Mouse (Mus musculus): ENCODE data around the gene Colq. TPM values are rescaled to one million over a fixed set of nuclear protein-coding genes. Genes with fewer than 3 reads are reported as not detected.

The Colq gene
- polyA plus RNA-seq, 1 experiment from 2014 or later = 0.28 TPM

- Histone ChIP-seq H3K27ac (ENCODE audit: low read depth, low read length) (no peak overlapping the region), H3K27me3 (ENCODE audit: control insufficient read depth, insufficient read depth, low read length) (no peaks in the 10 kb centered on the region), H3K9ac (ENCODE audit: low read length) (no peak overlapping the region), H3K4me3 (ENCODE audit: low read depth, low read length) (no peak overlapping the region), H3K36me3 (ENCODE audit: control insufficient read depth, insufficient read depth, low read length) (no peaks in the 10 kb centered on the region), H3K4me1 (ENCODE audit: control insufficient read depth, insufficient read depth, low read length) (no peaks in the 10 kb centered on the region), H3K9me3 (ENCODE audit: control insufficient read depth, low read length) (no peaks in the 10 kb centered on the region), H3K4me2 (ENCODE audit: low read depth) (no peak overlapping the region)
- no peak for ATAC-seq (ENCODE audit: insufficient read depth, low FRiP score, low TSS enrichment)
- 65% methylated on average over 7 of the region's 7 CpGs for WGBS
- DNase-seq (ENCODE audit: low spot score) = no peak
These were observed 22.0 kb downstream of the Colq start for GRCm38 (mm10) chr14:31569151-31569631.

DNA sequence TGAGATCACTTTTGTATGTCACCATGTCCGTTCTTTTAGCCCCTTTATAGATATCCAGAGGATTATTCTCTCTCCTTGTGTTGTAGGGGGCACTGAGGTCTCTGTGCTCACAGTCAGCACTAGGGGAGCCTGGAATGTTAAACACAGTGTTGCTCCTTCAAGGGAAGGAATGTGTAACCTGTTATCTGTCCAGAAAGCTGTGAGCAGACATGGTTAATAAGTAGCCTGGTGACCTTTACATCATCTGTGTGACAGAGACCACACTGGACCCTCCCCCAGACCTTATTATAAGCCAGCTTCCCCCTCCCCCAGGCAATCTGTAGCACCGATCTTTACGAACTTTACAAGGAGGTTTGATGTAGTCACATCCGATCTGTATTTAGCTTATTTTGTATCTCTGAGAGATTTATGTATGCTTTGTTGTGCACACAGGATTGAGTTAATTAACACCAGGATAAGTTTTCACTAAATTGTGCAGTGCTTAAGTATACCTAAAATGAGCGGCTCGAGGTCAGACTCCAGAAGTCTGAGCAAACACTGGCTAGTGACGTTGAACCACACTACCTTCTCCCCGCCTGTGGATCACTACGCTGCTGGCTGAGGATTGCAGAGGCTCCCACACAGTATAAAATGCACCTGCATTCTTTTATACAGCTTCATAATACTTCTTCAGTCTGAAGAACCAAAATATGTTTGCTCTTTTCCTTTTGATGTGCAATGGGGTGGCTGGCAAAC, 25.5 kb downstream of the Colq start:
- WGBS = 77% methylated on average over 9 of the region's 9 CpGs
- no peaks in the 10 kb centered on the region for H3K27me3 ChIP-seq (ENCODE audit: control insufficient read depth, insufficient read depth, low read length)
- no peak for ATAC-seq (ENCODE audit: insufficient read depth, low FRiP score, low TSS enrichment)

GRCm38 (mm10) chr14:31564452-31565179, 26.5 kb downstream of the Colq start:
- Histone ChIP-seq H3K9me3 (ENCODE audit: control insufficient read depth, low read length) (no peaks in the 10 kb centered on the region), H3K4me3 (ENCODE audit: low read depth, low read length) (no peak overlapping the region), H3K4me2 (ENCODE audit: low read depth) (no peak overlapping the region), H3K4me1 (ENCODE audit: control insufficient read depth, insufficient read depth, low read length) (no peaks in the 10 kb centered on the region), H3K36me3 (ENCODE audit: control insufficient read depth, insufficient read depth, low read length) (no peaks in the 10 kb centered on the region), H3K9ac (ENCODE audit: low read length) (no peak overlapping the region), H3K27me3 (ENCODE audit: control insufficient read depth, insufficient read depth, low read length) (no peaks in the 10 kb centered on the region), H3K27ac (ENCODE audit: low read depth, low read length) (no peak overlapping the region)
- DNase-seq (ENCODE audit: low spot score) (peak; percentile 40), ATAC-seq (ENCODE audit: insufficient read depth, low FRiP score, low TSS enrichment) (no peak)
- 26% methylated on average over 6 of the region's 6 CpGs for WGBS

More for the DNA sequence above, 25.5 kb downstream of the Colq start:
- Histone ChIP-seq H3K4me3 (ENCODE audit: low read depth, low read length) (no peak overlapping the region), H3K9me3 (ENCODE audit: control insufficient read depth, low read length) (no peaks in the 10 kb centered on the region), H3K4me1 (ENCODE audit: control insufficient read depth, insufficient read depth, low read length) (no peaks in the 10 kb centered on the region), H3K9ac (ENCODE audit: low read length) (no peak overlapping the region), H3K4me2 (ENCODE audit: low read depth) (no peak overlapping the region), H3K36me3 (ENCODE audit: control insufficient read depth, insufficient read depth, low read length) (no peaks in the 10 kb centered on the region), H3K27ac (ENCODE audit: low read depth, low read length) (no peak overlapping the region)
- no peak for DNase-seq (ENCODE audit: low spot score)

DNA sequence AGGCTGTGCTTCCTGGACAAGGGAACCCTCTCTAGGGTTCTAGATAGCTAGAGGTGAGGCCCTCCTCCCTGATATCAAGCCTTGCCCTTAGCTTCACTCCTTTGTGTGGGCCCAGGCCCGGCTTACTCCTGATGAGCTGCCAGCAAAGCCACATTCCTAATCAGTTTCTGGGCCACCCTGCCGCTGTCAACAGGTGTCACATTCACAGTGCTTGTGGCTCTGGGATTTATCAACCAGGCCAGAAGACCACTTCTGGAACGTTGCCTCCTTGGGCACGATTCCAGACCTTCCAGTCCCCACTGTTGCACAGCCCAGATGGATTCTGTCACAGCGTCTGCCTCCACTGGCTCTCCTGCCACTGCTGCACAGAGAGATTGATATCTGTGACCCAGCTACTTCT, 30.3 kb downstream of the Colq start:
- H3K4me3 ChIP-seq (ENCODE audit: low read depth, low read length) = no peak overlapping the region
- ATAC-seq (ENCODE audit: insufficient read depth, low FRiP score, low TSS enrichment) = no peak
- DNase-seq (ENCODE audit: low spot score) = no peak
- H3K27me3 ChIP-seq (ENCODE audit: control insufficient read depth, insufficient read depth, low read length) = no peaks in the 10 kb centered on the region
- WGBS = 68% methylated on average over 5 of the region's 5 CpGs
- H3K9ac ChIP-seq (ENCODE audit: low read length) = no peak overlapping the region
- H3K36me3 ChIP-seq (ENCODE audit: control insufficient read depth, insufficient read depth, low read length) = no peaks in the 10 kb centered on the region
- H3K4me2 ChIP-seq (ENCODE audit: low read depth) = no peak overlapping the region
- H3K9me3 ChIP-seq (ENCODE audit: control insufficient read depth, low read length) = no peaks in the 10 kb centered on the region
- no peak overlapping the region for H3K27ac ChIP-seq (ENCODE audit: low read depth, low read length)
- H3K4me1 ChIP-seq (ENCODE audit: control insufficient read depth, insufficient read depth, low read length) = no peaks in the 10 kb centered on the region

GRCm38 (mm10) chr14:31559216-31559615, 31.9 kb downstream of the Colq start:
- Histone ChIP-seq H3K4me1 (ENCODE audit: control insufficient read depth, insufficient read depth, low read length) (no peaks in the 10 kb centered on the region), H3K9ac (ENCODE audit: low read length) (no peak overlapping the region), H3K9me3 (ENCODE audit: control insufficient read depth, low read length) (no peaks in the 10 kb centered on the region), H3K4me3 (ENCODE audit: low read depth, low read length) (no peak overlapping the region), H3K27me3 (ENCODE audit: control insufficient read depth, insufficient read depth, low read length) (no peaks in the 10 kb centered on the region), H3K4me2 (ENCODE audit: low read depth) (no peak overlapping the region), H3K27ac (ENCODE audit: low read depth, low read length) (no peak overlapping the region), H3K36me3 (ENCODE audit: control insufficient read depth, insufficient read depth, low read length) (no peaks in the 10 kb centered on the region)
- 65% methylated on average over 5 of the region's 5 CpGs for WGBS
- DNase-seq (ENCODE audit: low spot score) = no peak
- ATAC-seq (ENCODE audit: insufficient read depth, low FRiP score, low TSS enrichment) = no peak

DNA sequence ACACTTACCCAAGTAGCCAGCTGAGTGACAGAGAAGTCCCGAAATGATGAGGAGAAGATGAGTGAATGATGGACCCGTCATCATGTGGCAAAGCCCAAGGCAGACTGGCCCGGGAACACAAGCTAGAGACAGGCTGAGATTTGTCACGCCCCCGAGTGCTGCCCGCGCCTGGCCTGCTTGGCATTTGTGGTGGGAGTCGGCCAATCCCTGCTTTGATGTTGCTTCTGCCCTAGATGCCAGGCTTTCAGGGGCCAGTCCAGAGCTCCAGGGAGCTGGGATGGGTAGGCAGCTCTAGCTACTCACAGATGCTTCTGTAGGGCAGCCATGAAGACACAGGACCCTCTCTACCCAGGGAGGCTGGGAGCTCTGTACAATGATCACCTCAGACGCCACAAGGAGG, 33.4 kb downstream of the Colq start:
- H3K27me3 ChIP-seq (ENCODE audit: control insufficient read depth, insufficient read depth, low read length) = no peaks in the 10 kb centered on the region

GRCm38 (mm10) chr14:31557273-31557672, 33.9 kb downstream of the Colq start:
- H3K4me3 ChIP-seq (ENCODE audit: low read depth, low read length) = no peak overlapping the region
- no peaks in the 10 kb centered on the region for H3K36me3 ChIP-seq (ENCODE audit: control insufficient read depth, insufficient read depth, low read length)
- no peak for DNase-seq (ENCODE audit: low spot score)
- H3K27ac ChIP-seq (ENCODE audit: low read depth, low read length) = no peak overlapping the region
- no peak for ATAC-seq (ENCODE audit: insufficient read depth, low FRiP score, low TSS enrichment)
- H3K4me1 ChIP-seq (ENCODE audit: control insufficient read depth, insufficient read depth, low read length) = no peaks in the 10 kb centered on the region
- H3K4me2 ChIP-seq (ENCODE audit: low read depth) = no peak overlapping the region
- H3K27me3 ChIP-seq (ENCODE audit: control insufficient read depth, insufficient read depth, low read length) = no peaks in the 10 kb centered on the region
- 87% methylated on average over 8 of the region's 8 CpGs for WGBS
- H3K9ac ChIP-seq (ENCODE audit: low read length) = no peak overlapping the region
- no peaks in the 10 kb centered on the region for H3K9me3 ChIP-seq (ENCODE audit: control insufficient read depth, low read length)

More for the DNA sequence above, 33.4 kb downstream of the Colq start:
- Histone ChIP-seq H3K27ac (ENCODE audit: low read depth, low read length) (no peak overlapping the region), H3K36me3 (ENCODE audit: control insufficient read depth, insufficient read depth, low read length) (no peaks in the 10 kb centered on the region), H3K4me2 (ENCODE audit: low read depth) (no peak overlapping the region), H3K4me1 (ENCODE audit: control insufficient read depth, insufficient read depth, low read length) (no peaks in the 10 kb centered on the region), H3K4me3 (ENCODE audit: low read depth, low read length) (no peak overlapping the region), H3K9ac (ENCODE audit: low read length) (no peak overlapping the region), H3K9me3 (ENCODE audit: control insufficient read depth, low read length) (no peaks in the 10 kb centered on the region)
- DNase-seq (ENCODE audit: low spot score) (no peak), ATAC-seq (ENCODE audit: insufficient read depth, low FRiP score, low TSS enrichment) (no peak)
- 79% methylated on average over 9 of the region's 9 CpGs for WGBS

DNA sequence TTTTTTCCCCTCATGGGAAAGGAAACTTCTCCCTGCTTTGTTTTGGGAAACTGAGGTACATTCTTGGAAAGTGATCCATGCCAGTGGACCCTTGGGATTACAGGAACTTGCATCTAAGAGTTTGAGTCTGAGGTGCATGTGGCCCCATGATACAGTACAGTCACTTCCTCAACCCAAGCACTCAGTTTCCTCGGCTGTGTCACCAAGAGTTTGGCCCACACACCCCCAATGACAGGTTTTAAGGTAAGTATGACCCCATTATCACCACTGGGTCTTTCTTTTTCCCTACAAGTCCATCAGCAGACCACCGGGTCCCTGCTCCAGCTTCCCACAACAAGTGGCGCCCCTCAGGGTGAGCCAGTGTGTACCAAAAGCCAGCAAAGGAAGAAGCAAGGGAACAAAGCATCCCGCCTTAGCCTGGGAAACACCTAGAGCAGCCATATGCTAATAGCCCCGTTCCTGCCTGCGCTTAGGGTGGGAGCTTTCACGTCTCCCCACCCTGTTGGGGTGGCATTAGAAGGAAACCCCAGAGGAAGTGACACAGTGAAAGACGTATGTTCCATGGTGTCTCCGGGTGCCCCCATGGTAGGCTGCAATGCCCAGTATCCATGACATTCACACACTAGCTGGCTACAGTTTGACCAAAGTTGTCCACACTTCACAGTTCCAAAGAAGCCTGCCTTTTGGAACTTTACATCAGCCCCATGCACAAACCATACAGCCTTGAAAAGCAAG, 34.5 kb downstream of the Colq start:
- ATAC-seq (ENCODE audit: insufficient read depth, low FRiP score, low TSS enrichment) = no peak

More for the DNA sequence above, 34.5 kb downstream of the Colq start:
- H3K4me2 ChIP-seq (ENCODE audit: low read depth) = no peak overlapping the region
- H3K27me3 ChIP-seq (ENCODE audit: control insufficient read depth, insufficient read depth, low read length) = no peaks in the 10 kb centered on the region
- H3K4me3 ChIP-seq (ENCODE audit: low read depth, low read length) = no peak overlapping the region
- H3K9ac ChIP-seq (ENCODE audit: low read length) = no peak overlapping the region
- no peaks in the 10 kb centered on the region for H3K36me3 ChIP-seq (ENCODE audit: control insufficient read depth, insufficient read depth, low read length)
- WGBS = 80% methylated on average over 9 of the region's 9 CpGs
- H3K27ac ChIP-seq (ENCODE audit: low read depth, low read length) = no peak overlapping the region
- H3K9me3 ChIP-seq (ENCODE audit: control insufficient read depth, low read length) = no peaks in the 10 kb centered on the region
- DNase-seq (ENCODE audit: low spot score) = no peak
- H3K4me1 ChIP-seq (ENCODE audit: control insufficient read depth, insufficient read depth, low read length) = no peaks in the 10 kb centered on the region

Measured in neural tube, embryonic 11.5 days (tissue).